Mouse (Mus musculus) liver, embryonic 14.5 days (tissue): ENCODE measurements around the gene Map7. TPM values are rescaled to one million over a fixed set of nuclear protein-coding genes. Genes with fewer than 3 reads are reported as not detected.
A peak's percentile ranks its signal among the peaks of the same experiment; 100 is the strongest.

ENCODE experiments used
- ATAC-seq: fragments of 200-750 bp; cut with Nextera tagmentation; 2 replicates; pipeline ENCODE4 v1.8.0; 2017; ENCODE audit warnings: moderate number of reproducible peaks, mild to moderate bottlenecking, moderate library complexity; ENCODE audit not compliant: insufficient read depth
- DNase-seq, 3 experiments: peaks; one replicate each; pipeline ENCODE4 v3.0.0-alpha.2; 2012 to 2013; ENCODE audit warnings: low read depth in 3 of 3, low spot score in 3 of 3
- H3K27ac ChIP-seq: fragments of 300-500 bp; sonication (generic); 2 replicates; pipeline ENCODE4 v1.5.1; 2014; ENCODE audit warnings: moderate library complexity, mild to moderate bottlenecking, control low read depth, inconsistent platforms
- H3K27me3 ChIP-seq: fragments of 300-500 bp; sonication (generic); 2 replicates; pipeline ENCODE4 v1.6.1; 2014; ENCODE audit warnings: mild to moderate bottlenecking, low read length, moderate library complexity; ENCODE audit not compliant: control insufficient read depth, insufficient read depth
- H3K36me3 ChIP-seq: fragments of 300-500 bp; sonication (generic); replicated peaks from 2 replicates; pipeline ENCODE4 v1.6.1; 2014; ENCODE audit warnings: low read depth; ENCODE audit not compliant: control insufficient read depth, insufficient read depth
- H3K4me1 ChIP-seq, 2 experiments: fragments of 200-500 bp in 1 of 2; fragments of 300-500 bp in 1 of 2; sonication (generic) in 1 of 2; replicated peaks; 2 replicates each; pipeline ENCODE4 v1.6.1; 2012 to 2014; ENCODE audit warnings: antibody characterized with exemption in 1 of 2, inconsistent platforms in 1 of 2, low read length in 1 of 2; ENCODE audit not compliant: control insufficient read depth in 2 of 2, insufficient read depth in 2 of 2
- H3K4me2 ChIP-seq: fragments of 300-500 bp; sonication (generic); 2 replicates; pipeline ENCODE4 v1.6.1; 2014; ENCODE audit warnings: low read depth, mild to moderate bottlenecking, control low read depth, moderate library complexity
- H3K4me3 ChIP-seq, 2 experiments: fragments of 200-500 bp in 1 of 2; fragments of 300-500 bp in 1 of 2; sonication (generic) in 1 of 2; 2 replicates each; pipeline ENCODE4 v1.5.1; 2012 to 2014; ENCODE audit warnings: low read depth in 2 of 2, low read length in 2 of 2, mild to moderate bottlenecking in 2 of 2, control low read depth in 1 of 2, inconsistent platforms in 1 of 2, moderate library complexity in 1 of 2; ENCODE audit not compliant: insufficient read depth in 1 of 2
- H3K9ac ChIP-seq: fragments of 300-500 bp; sonication (generic); replicated peaks from 2 replicates; pipeline ENCODE4 v1.6.1; 2014; ENCODE audit warnings: mild to moderate bottlenecking, control low read depth, moderate library complexity
- H3K9me3 ChIP-seq: fragments of 300-500 bp; sonication (generic); 2 replicates; pipeline ENCODE4 v1.6.1; 2016; ENCODE audit warnings: low read length, mixed read lengths; ENCODE audit not compliant: control insufficient read depth
- CTCF ChIP-seq: IDR thresholded peaks from 2 replicates; pipeline ENCODE4 v1.5.1; 2016; ENCODE audit warnings: antibody characterized with exemption, low read depth, control low read depth
- EP300 ChIP-seq: IDR thresholded peaks from 2 replicates; pipeline ENCODE4 v1.6.1; 2016; ENCODE audit warnings: antibody characterized with exemption, low read depth
- WGBS: fragments of 180-500 bp; shearing (Covaris S2); extraction: QIAGEN DNeasy Blood & Tissue Kit; methylation state at CpG from one replicate; pipeline ENCODE4 v1.1.7; 2014; ENCODE audit not compliant: insufficient replicate concordance; 5-methylcytosine and 5-hydroxymethylcytosine counted together
- polyA plus RNA-seq, 2 experiments: library from polyadenylated mRNA; depleted of rRNA in 1 of 2; stranded (reverse) in 1 of 2; unstranded in 1 of 2; fragments of >200 nt; fragmentation: Nextera tagmentation in 1 of 2; extraction: Ambion mirVana in 1 of 2; gene quantifications; 2 replicates each; pipeline versions ENCODE4 v1.2.1 to v1.2.3; 2012 to 2014

The Map7 gene
- polyA plus RNA-seq, 2 experiments: 2.2 to 2.3 TPM

DNA sequence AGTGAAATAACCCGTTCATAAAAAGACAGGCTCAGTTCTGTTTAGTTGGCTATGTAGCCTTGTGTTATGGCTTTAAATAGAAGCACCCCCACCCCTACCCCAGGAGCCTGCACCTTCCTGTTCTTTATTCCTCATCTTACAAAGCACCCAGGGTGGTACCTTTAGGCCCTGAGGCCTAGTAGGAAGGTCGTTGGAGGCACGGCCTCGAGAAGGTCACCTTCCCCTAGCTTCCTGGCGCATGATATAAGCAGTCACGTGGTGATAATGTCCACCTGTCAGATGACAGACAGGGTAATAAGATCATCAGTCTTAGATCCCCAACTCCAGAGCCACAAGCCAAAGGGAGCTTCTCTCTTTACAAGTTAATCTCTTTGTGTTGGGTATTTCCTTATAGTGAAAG is 68.7 kb downstream of the Map7 start:
- ATAC-seq: no peak
- WGBS: 63% methylated on average over 6 of the region's 6 CpGs
- no peak overlapping the region for H3K27ac ChIP-seq

DNA sequence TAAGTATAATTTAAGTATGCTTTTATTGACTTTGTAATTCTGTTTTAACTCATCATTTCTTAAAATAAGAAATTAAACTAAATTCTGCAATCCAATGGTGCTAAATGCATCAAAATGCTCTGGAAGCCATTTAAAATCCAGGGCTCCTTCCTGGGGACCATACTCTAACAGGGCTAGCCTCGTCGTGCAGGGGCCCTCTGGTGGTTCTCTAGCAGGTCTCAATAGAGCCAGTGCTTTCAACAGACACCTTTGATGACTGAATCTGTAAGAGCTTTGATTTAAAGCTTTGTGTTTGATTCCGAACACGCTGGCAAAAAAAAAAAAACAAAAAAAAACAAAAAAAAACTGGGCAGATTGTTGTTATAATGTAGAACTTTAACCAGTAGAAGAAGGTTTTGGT is 70.6 kb downstream of the Map7 start:
- TF ChIP-seq EP300 (no peak), CTCF (no peak)
- ATAC-seq (no peak), DNase-seq (no peak)
- no peaks in the 10 kb centered on the region for H3K36me3 ChIP-seq
- H3K4me2 ChIP-seq: no peak overlapping the region
- 51% methylated on average over 4 of the region's 4 CpGs for WGBS
- no peak overlapping the region for H3K9ac ChIP-seq
- H3K4me3 ChIP-seq: no peak overlapping the region
- no peaks in the 10 kb centered on the region; a peak in 2 of 4 replicates for H3K4me1 ChIP-seq
- H3K27me3 ChIP-seq: no peaks in the 10 kb centered on the region
- H3K27ac ChIP-seq: no peak overlapping the region
- no peaks in the 10 kb centered on the region for H3K9me3 ChIP-seq

More for the DNA sequence above, 68.7 kb downstream of the Map7 start:
- Histone ChIP-seq H3K4me3 (no peak overlapping the region), H3K36me3 (no peaks in the 10 kb centered on the region), H3K4me1 (no peaks in the 10 kb centered on the region; a peak in 2 of 4 replicates), H3K4me2 (no peak overlapping the region), H3K9me3 (no peaks in the 10 kb centered on the region), H3K9ac (no peak overlapping the region), H3K27me3 (no peaks in the 10 kb centered on the region)
- DNase-seq: no peak
- TF ChIP-seq EP300 (no peak), CTCF (no peak)

DNA sequence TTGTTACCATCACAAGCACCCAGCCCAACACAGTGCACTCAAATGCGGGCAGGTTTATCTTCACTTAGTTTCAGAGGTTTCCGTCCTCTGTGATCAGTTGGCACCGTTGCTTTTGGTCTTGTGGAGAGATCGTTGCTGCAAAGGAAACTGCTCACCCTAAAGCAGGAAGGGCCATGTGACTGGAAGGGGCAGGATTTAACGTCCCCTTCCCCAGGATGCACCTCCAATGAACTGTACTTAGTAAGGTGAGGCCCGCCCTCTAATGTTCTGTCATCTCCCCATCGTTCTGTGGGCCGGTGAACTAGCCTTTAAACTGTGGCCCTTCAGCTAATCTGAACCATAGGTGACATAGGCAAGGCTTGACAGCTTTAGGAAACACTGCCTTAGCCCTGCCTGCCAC is 71.3 kb downstream of the Map7 start:
- no peaks in the 10 kb centered on the region for H3K9me3 ChIP-seq
- WGBS: 20% methylated on average over 8 of the region's 8 CpGs

DNA sequence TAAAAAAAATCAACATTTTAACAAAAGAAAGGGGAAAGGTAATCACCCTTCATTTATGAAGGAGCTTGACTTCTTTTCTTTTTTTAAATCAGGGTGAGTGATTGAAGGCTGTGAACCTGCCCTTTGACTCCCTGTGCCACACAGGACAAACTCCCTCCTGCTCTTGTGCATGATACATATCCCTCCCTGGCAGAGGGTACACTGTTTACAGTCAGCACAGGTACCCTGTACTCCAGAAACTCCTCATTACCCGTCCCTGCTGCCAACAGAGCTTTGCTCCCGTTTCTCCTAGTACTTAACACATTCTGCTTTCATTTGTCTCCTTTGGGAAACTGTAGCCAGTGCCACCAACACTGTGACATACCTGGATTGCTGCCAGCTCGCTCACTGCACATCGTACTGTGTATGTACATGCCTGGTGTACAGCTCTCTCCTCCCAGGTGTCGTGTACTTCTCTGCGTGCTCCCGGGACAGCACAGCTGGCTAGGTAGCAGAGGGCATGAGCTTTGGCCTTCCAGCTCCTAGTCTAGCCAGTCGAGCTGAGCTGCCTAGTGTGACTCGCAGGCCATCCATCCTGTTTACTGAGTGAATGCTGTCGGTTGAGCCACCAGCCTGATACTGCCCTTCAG is 72.3 kb downstream of the Map7 start:
- Histone ChIP-seq H3K27me3 (no peaks in the 10 kb centered on the region), H3K4me1 (no peaks in the 10 kb centered on the region; a peak in 2 of 4 replicates), H3K4me3 (no peak overlapping the region), H3K4me2 (no peak overlapping the region), H3K36me3 (no peaks in the 10 kb centered on the region), H3K9me3 (no peaks in the 10 kb centered on the region), H3K27ac (no peak overlapping the region), H3K9ac (no peak overlapping the region)
- TF ChIP-seq EP300: no peak
- TF ChIP-seq CTCF: no peak
- ATAC-seq (peak; percentile 43; the same call in 1 of the 2 replicates), DNase-seq (no peak)
- WGBS: 59% methylated on average over 10 of the region's 10 CpGs

More for the DNA sequence above, 71.3 kb downstream of the Map7 start:
- DNase-seq (no peak), ATAC-seq (no peak)
- TF ChIP-seq EP300 (no peak), CTCF (no peak)
- H3K4me1 ChIP-seq: no peaks in the 10 kb centered on the region; a peak in 2 of 4 replicates
- H3K27ac ChIP-seq: no peak overlapping the region
- no peak overlapping the region for H3K9ac ChIP-seq
- H3K4me2 ChIP-seq: no peak overlapping the region
- no peaks in the 10 kb centered on the region for H3K27me3 ChIP-seq
- no peak overlapping the region for H3K4me3 ChIP-seq
- no peaks in the 10 kb centered on the region for H3K36me3 ChIP-seq

DNA sequence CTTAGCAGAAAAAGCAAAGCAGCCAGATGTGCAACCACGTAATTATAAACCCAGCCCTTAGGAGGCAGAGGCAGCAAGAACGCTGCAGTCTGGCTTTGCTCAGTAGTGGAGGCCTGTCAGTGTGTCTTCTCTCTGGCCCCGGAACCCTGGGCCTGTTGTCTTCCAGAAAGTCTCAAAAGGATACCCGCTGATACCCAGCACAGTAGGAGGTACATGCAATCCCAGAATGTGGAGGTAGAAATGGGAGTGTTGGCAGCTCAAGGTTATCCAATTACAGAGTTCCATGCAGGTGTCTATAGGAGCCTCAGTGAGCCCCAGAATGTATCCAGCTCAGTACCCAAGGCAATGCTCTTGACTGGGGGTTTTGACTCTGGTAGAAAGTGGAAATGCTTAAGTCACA is 73.7 kb downstream of the Map7 start:
- TF ChIP-seq EP300 (no peak), CTCF (no peak)
- DNase-seq (no peak), ATAC-seq (no peak)
- Histone ChIP-seq H3K4me2 (no peak overlapping the region), H3K4me1 (no peaks in the 10 kb centered on the region; a peak in 2 of 4 replicates), H3K36me3 (no peaks in the 10 kb centered on the region), H3K4me3 (no peak overlapping the region), H3K9me3 (no peaks in the 10 kb centered on the region), H3K9ac (no peak overlapping the region), H3K27ac (no peak overlapping the region), H3K27me3 (no peaks in the 10 kb centered on the region)
- WGBS: 70% methylated on average over 4 of the region's 4 CpGs
